Mouse (Mus musculus) layer of hippocampus, adult 9-10 months (tissue): ENCODE measurements at regions not wholly inside any gene's neighbourhood (a gene's known extent, or its start where the extent isn't known, plus 50 kb on each side); places are given as distances from the start of the nearest gene placed in this dataset.

ENCODE experiments used
- DNase-seq: peaks from one replicate; pipeline ENCODE4 v3.0.0; 2022; ENCODE audit warnings: low spot score

DNA sequence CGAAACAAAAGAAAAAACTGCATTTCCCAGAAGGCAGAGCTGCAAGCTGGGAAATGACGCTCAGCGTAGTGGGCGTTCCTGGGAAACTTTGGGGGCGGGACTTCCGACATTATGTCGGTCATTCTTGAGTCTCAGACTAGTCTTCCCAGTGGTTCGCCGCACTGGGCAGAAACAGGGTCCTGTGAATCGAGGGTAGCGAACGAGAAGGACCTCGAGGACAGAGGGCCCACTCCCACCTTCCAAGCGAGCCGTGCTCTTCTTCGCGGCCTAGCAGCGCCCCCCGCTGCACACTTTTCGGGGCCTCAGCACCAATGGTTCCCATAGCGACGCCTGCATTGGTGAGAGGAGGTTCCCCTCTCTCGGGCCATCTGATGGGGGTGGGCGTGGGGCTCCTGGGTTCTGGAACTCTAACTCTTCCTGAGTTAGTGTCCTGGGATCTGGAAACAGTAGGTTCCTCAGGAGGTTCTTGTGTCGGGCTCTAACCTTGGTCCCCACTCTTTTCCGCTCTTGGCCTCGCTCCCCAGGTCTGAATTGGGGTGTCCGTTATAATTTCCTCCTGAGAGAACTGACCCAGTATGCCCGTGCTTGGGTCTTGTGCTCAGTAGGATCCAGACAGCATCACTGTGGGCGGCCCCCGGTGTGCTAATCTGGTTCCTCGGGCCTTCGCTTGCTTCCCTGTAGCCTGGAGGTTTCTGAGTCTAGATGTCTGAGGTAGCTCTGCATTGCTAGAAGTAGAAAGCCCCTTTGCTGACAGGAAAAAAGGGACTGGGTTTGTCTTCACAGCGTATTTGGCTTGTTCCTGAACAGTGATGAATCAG is 52.8 kb upstream of the Gramd1a start:
- peak; percentile 20 for DNase-seq

DNA sequence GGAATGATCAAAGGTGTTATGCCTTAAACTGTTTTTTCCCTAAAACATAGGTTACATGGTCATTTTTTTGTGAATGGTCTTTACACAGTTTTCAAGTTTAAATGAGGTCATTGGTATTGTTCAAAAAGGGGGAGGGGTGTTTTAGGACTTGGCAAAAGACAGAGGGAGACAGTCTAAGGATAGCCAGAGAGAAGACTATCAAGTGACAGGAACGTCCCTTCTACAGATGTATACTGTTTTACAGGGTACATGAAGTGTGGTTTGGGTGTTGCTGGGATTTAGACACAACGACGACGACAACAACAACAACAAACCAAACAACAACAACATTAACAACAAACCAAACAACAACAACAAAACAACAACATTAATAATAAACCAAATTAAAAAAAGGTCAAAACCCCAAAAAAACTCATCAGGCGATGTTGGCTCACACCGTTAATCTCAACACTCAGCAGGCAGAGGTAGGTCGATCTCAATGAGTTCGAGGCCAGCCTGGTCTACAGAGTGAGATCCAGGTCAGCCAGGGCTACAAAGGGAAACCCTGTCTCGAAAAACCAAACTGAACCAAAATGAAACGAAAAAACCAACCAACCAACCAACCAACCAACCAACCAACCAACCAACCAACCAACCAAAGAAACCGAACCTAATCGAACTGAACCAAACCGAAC is 52.0 kb upstream of the Gramd1a start:
- no peak for DNase-seq
